Mouse (Mus musculus): ENCODE data around the gene Errfi1.

GRCm38 (mm10) chr4:150894718-150895501 is 41.2 kb downstream of the Errfi1 start:
- TF ChIP-seq POLR2A (IDR thresholded peaks at IDR 0.05; ENCODE audit: low read depth, low read length) (no peak), CTCF (IDR thresholded peaks at IDR 0.05; ENCODE audit: borderline replicate concordance, insufficient read depth, low read length) (no peak)
